Mouse (Mus musculus): ENCODE data around the gene Exoc5. TPM values are rescaled to one million over a fixed set of nuclear protein-coding genes. Genes with fewer than 3 reads are reported as not detected.

Exoc5 gene
- polyA plus RNA-seq, 1 experiment from 2014 or later: 33.2 TPM

- H3K9ac ChIP-seq (ENCODE audit: low read depth, low read length): no peak overlapping the region
- H3K4me3 ChIP-seq (ENCODE audit: low read length): no peak overlapping the region
- no peak overlapping the region for H3K27ac ChIP-seq (ENCODE audit: low read length)
- no peaks in the 10 kb centered on the region for H3K4me1 ChIP-seq (ENCODE audit: control insufficient read depth, insufficient read depth, low read length)
- no peaks in the 10 kb centered on the region for H3K36me3 ChIP-seq (ENCODE audit: control insufficient read depth, insufficient read depth, low read length)
- no peak for ATAC-seq
- no peaks in the 10 kb centered on the region for H3K9me3 ChIP-seq (ENCODE audit: control insufficient read depth, low read length)
- WGBS: 73% methylated on average over 8 of the region's 8 CpGs
- H3K4me2 ChIP-seq (ENCODE audit: low read depth, low read length): no peak overlapping the region
- H3K27me3 ChIP-seq (replicated peaks; ENCODE audit: control insufficient read depth, insufficient read depth, low read length): no peaks in the 10 kb centered on the region
Measured at GRCm38 (mm10) chr14:48989831-48990230, 76.6 kb downstream of the Exoc5 start.

GRCm38 (mm10) chr14:48986231-48986630 lies 80.2 kb downstream of the Exoc5 start:
- Histone ChIP-seq H3K4me3 (ENCODE audit: low read length) (no peak overlapping the region), H3K27me3 (replicated peaks; ENCODE audit: control insufficient read depth, insufficient read depth, low read length) (no peaks in the 10 kb centered on the region), H3K36me3 (ENCODE audit: control insufficient read depth, insufficient read depth, low read length) (no peaks in the 10 kb centered on the region), H3K27ac (ENCODE audit: low read length) (no peak overlapping the region), H3K9me3 (ENCODE audit: control insufficient read depth, low read length) (no peaks in the 10 kb centered on the region), H3K4me2 (ENCODE audit: low read depth, low read length) (no peak overlapping the region), H3K4me1 (ENCODE audit: control insufficient read depth, insufficient read depth, low read length) (no peaks in the 10 kb centered on the region), H3K9ac (ENCODE audit: low read depth, low read length) (no peak overlapping the region)
- ATAC-seq: no peak
- 56% methylated on average over 8 of the region's 8 CpGs for WGBS

- H3K27me3 ChIP-seq (replicated peaks; ENCODE audit: control insufficient read depth, insufficient read depth, low read length): no peaks in the 10 kb centered on the region
- no peaks in the 10 kb centered on the region for H3K9me3 ChIP-seq (ENCODE audit: control insufficient read depth, low read length)
- H3K4me2 ChIP-seq (ENCODE audit: low read depth, low read length): no peak overlapping the region
- no peak overlapping the region for H3K9ac ChIP-seq (ENCODE audit: low read depth, low read length)
- H3K27ac ChIP-seq (ENCODE audit: low read length): no peak overlapping the region
- no peaks in the 10 kb centered on the region for H3K36me3 ChIP-seq (ENCODE audit: control insufficient read depth, insufficient read depth, low read length)
- no peak for ATAC-seq
- H3K4me3 ChIP-seq (ENCODE audit: low read length): no peak overlapping the region
- 43% methylated on average over 10 of the region's 10 CpGs for WGBS
- H3K4me1 ChIP-seq (ENCODE audit: control insufficient read depth, insufficient read depth, low read length): no peaks in the 10 kb centered on the region
Measured at GRCm38 (mm10) chr14:48985673-48986072, 80.8 kb downstream of the Exoc5 start.

- H3K36me3 ChIP-seq (ENCODE audit: control insufficient read depth, insufficient read depth, low read length): no peaks in the 10 kb centered on the region
- no peaks in the 10 kb centered on the region for H3K27me3 ChIP-seq (replicated peaks; ENCODE audit: control insufficient read depth, insufficient read depth, low read length)
- 38% methylated on average over 3 of the region's 3 CpGs for WGBS
- no peaks in the 10 kb centered on the region for H3K4me1 ChIP-seq (ENCODE audit: control insufficient read depth, insufficient read depth, low read length)
- no peak for ATAC-seq
- no peak overlapping the region for H3K4me2 ChIP-seq (ENCODE audit: low read depth, low read length)
- H3K9me3 ChIP-seq (ENCODE audit: control insufficient read depth, low read length): no peaks in the 10 kb centered on the region
- no peak overlapping the region for H3K9ac ChIP-seq (ENCODE audit: low read depth, low read length)
- H3K4me3 ChIP-seq (ENCODE audit: low read length): no peak overlapping the region
- H3K27ac ChIP-seq (ENCODE audit: low read length): no peak overlapping the region
Measured at GRCm38 (mm10) chr14:48978971-48979388, 87.5 kb downstream of the Exoc5 start.

GRCm38 (mm10) chr14:48971546-48971945 lies 94.9 kb downstream of the Exoc5 start:
- WGBS: 89% methylated on average over 2 of the region's 2 CpGs
- no peak for ATAC-seq

GRCm38 (mm10) chr14:48968670-48969069 lies 97.8 kb downstream of the Exoc5 start:
- no peaks in the 10 kb centered on the region for H3K27me3 ChIP-seq (replicated peaks; ENCODE audit: control insufficient read depth, insufficient read depth, low read length)
- H3K9ac ChIP-seq (ENCODE audit: low read depth, low read length): no peak overlapping the region
- H3K4me2 ChIP-seq (ENCODE audit: low read depth, low read length): no peak overlapping the region
- H3K36me3 ChIP-seq (ENCODE audit: control insufficient read depth, insufficient read depth, low read length): no peaks in the 10 kb centered on the region
- WGBS: 84% methylated on average over 9 of the region's 9 CpGs
- H3K4me1 ChIP-seq (ENCODE audit: control insufficient read depth, insufficient read depth, low read length): no peaks in the 10 kb centered on the region
- H3K9me3 ChIP-seq (ENCODE audit: control insufficient read depth, low read length): no peaks in the 10 kb centered on the region
- H3K4me3 ChIP-seq (ENCODE audit: low read length): no peak overlapping the region
- H3K27ac ChIP-seq (ENCODE audit: low read length): no peak overlapping the region
- no peak for ATAC-seq

More at GRCm38 (mm10) chr14:48971546-48971945, 94.9 kb downstream of the Exoc5 start:
- no peaks in the 10 kb centered on the region for H3K36me3 ChIP-seq (ENCODE audit: control insufficient read depth, insufficient read depth, low read length)
- H3K27ac ChIP-seq (ENCODE audit: low read length): no peak overlapping the region
- H3K4me3 ChIP-seq (ENCODE audit: low read length): no peak overlapping the region
- no peak overlapping the region for H3K4me2 ChIP-seq (ENCODE audit: low read depth, low read length)
- H3K4me1 ChIP-seq (ENCODE audit: control insufficient read depth, insufficient read depth, low read length): no peaks in the 10 kb centered on the region
- H3K9ac ChIP-seq (ENCODE audit: low read depth, low read length): no peak overlapping the region
- H3K9me3 ChIP-seq (ENCODE audit: control insufficient read depth, low read length): no peaks in the 10 kb centered on the region
- H3K27me3 ChIP-seq (replicated peaks; ENCODE audit: control insufficient read depth, insufficient read depth, low read length): no peaks in the 10 kb centered on the region

Other genes with a start within 250 kb of the Exoc5 start
- 24.8 and 25.3 TPM in 2 replicates for gene Ap5m1, start 556 bp downstream of the Exoc5 start, polyA plus RNA-seq (2015; fragmentation: Nextera tagmentation; extraction: Ambion mirVana)
- 6.8 and 7.6 TPM in 2 replicates for gene Naa30, start 105.6 kb upstream of the Exoc5 start, polyA plus RNA-seq (2015; fragmentation: Nextera tagmentation; extraction: Ambion mirVana)
- 141 and 177 TPM in 2 replicates for gene ccdc198, start 178.8 kb upstream of the Exoc5 start, polyA plus RNA-seq (2015; fragmentation: Nextera tagmentation; extraction: Ambion mirVana)

Measured in intestine, embryonic 16.5 days (tissue).